ENCODE assay signal across 21 mouse cellular contexts in the genomic region with DNA sequence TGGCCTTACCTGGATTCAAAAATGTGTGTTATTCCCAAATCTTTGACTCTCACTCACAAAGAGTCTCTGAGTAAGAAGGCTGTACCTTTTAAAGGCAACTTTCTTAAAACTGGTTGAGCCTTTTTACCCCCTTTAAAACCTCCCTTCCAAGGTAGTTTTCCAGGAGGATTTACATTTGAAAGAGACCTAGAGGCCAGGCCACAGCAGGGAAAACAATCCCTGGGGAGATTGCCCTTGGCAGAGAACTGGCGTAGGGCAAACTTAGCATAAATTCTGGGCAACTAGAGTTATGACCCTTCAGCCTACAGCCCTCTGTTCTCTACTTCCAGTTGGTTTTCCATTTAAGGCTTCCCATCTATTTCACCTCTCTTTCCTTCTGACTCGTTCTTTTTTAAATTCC. TPM values are rescaled to one million over a fixed set of nuclear protein-coding genes. Genes with fewer than 3 reads are reported as not detected.
"Had no signal": no experiment of that assay in that cellular context is flagged by ENCODE, and none has a peak within 500 bp of the region (broad histone marks: within the 10 kb centered on the region; RNA-seq: fewer than 3 reads in every experiment).

No protein-coding gene starts in this region.

- H3K27ac ChIP-seq: lung, embryonic 15.5 days; macrophage; midbrain, embryonic 13.5 days; midbrain, embryonic 15.5 days; neural tube, embryonic 12.5 days; stomach, embryonic 15.5 days; stomach, postnatal 0 days had no signal

- H3K4me3 ChIP-seq: lung, embryonic 15.5 days; megakaryocyte, embryonic 14.5 days; midbrain, embryonic 13.5 days; midbrain, embryonic 15.5 days; neural tube, embryonic 12.5 days; stomach, embryonic 15.5 days had no signal

- H3K9ac ChIP-seq: lung, embryonic 15.5 days; midbrain, embryonic 13.5 days; midbrain, embryonic 15.5 days; neural tube, embryonic 12.5 days; stomach, embryonic 15.5 days had no signal

- H3K27me3 ChIP-seq: lung, embryonic 15.5 days; midbrain, embryonic 13.5 days; midbrain, embryonic 15.5 days; neural tube, embryonic 12.5 days; stomach, embryonic 15.5 days had no signal

- H3K36me3 ChIP-seq: lung, embryonic 15.5 days; midbrain, embryonic 13.5 days; midbrain, embryonic 15.5 days; neural tube, embryonic 12.5 days; stomach, embryonic 15.5 days had no signal

- DNase-seq: lung, adult 2 months; lung, postnatal 14 days; lung, postnatal 36 days; right cerebral cortex, postnatal 14 days; thymus, adult 2 months; thymus, postnatal 25 days; thymus, postnatal 4 days had no signal

- H3K9me3 ChIP-seq: lung, embryonic 15.5 days; megakaryocyte, embryonic 14.5 days; midbrain, embryonic 13.5 days; midbrain, embryonic 15.5 days; neural tube, embryonic 12.5 days; stomach, embryonic 15.5 days had no signal

- H3K4me1 ChIP-seq: lung, embryonic 15.5 days; megakaryocyte, embryonic 14.5 days; midbrain, embryonic 13.5 days; midbrain, embryonic 15.5 days; neural tube, embryonic 12.5 days; stomach, embryonic 15.5 days had no signal

RNA-seq across cellular contexts. Expression of gene Cd40lg, which starts 13.9 kb away (rescaled TPM):
- total RNA-seq: megakaryocyte progenitor cell, adult 5-6 weeks; midbrain, postnatal 0 days; monocyte, adult 5-6 weeks had no signal
- polyA plus RNA-seq: lung, embryonic 15.5 days; lung, postnatal 0 days; macrophage; midbrain, embryonic 11.5 days; midbrain, embryonic 13.5 days; midbrain, embryonic 15.5 days; midbrain, postnatal 0 days; neural tube, embryonic 12.5 days; neural tube, embryonic 14.5 days; stomach, embryonic 15.5 days; stomach, postnatal 0 days had no signal
